Mouse (Mus musculus): Measurements from ENCODE around the gene 1110032A03Rik.

DNA sequence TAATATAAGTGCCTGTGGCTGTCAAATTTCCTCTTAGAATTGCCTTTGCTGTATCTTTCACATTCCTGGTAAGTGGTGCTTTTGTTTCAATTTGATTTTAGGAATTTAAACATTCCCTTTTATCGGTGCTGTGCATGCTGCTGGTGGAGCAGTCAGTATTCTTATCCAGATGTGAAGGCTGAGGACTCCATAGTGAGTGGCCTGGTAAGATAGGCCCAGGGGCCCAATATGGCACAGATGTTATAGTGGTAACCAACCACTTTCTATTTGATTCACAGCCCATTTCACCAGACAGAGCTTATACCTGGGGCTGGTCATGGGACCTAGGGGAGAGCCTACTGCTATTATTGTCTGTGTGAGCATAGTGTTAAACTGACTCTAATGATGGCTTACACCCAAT is 41.2 kb upstream of the 1110032A03Rik start:
- TF ChIP-seq CTCF (IDR thresholded peaks at IDR 0.05; ENCODE audit: low read depth), result no peak
- no peak for TF ChIP-seq EP300 (optimal IDR thresholded peaks at IDR 0.05)
